Mouse (Mus musculus) c-Kit-positive CD71-positive TER-119-negative erythroid progenitor cells, embryonic 14.5 days (primary cell): ENCODE measurements around the gene BC080695.
"Not testable (repeated sequence)": the region's sequence is repeated elsewhere in the genome, so short reads cannot be mapped to it uniquely, and the experiment has no call there.

Source experiments
- DNase-seq: peaks from one replicate; pipeline ENCODE4 v3.0.0-alpha.2; 2013; ENCODE audit warnings: low read depth

The BC080695 gene

GRCm38 (mm10) chr4:143551400-143551799, at the start of gene BC080695, which contains the start of gene Gm13057:
Gene BC080695 (plus strand): TSS chr4:143551700.
Gene Gm13057 (plus strand): TSS chr4:143551709.
- DNase-seq: not testable (repeated sequence)

GRCm38 (mm10) chr4:143511043-143511442, 40.5 kb upstream of the BC080695 start, which contains the start of gene Gm13043:
Gene Gm13043 (plus strand): TSS chr4:143511343.
- no peak for DNase-seq

GRCm38 (mm10) chr4:143535654-143536053, 15.8 kb upstream of the BC080695 start, which contains the start of gene Gm13040:
Gene Gm13040 (plus strand): TSS chr4:143535954.
- DNase-seq: not testable (repeated sequence)

DNA sequence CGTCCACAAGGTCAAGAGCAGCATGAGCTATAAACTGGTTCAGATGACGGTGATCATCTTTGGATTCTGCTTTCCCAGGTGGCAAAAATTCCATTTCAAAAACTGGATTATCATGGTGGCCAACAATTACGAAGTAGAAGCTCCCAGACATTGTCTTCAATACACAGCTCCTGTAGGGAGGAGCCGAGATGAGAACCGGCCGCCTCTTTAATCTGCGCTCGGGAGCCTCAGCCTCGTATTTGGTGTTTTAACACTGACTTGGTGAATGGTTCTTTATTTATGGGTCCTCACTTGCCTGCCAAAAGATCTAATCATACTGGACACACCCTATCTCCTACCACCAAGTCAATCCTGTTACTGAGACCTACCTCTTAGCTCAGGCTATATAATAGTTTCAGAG, 60.4 kb downstream of the BC080695 start:
- not testable (repeated sequence) for DNase-seq

DNA sequence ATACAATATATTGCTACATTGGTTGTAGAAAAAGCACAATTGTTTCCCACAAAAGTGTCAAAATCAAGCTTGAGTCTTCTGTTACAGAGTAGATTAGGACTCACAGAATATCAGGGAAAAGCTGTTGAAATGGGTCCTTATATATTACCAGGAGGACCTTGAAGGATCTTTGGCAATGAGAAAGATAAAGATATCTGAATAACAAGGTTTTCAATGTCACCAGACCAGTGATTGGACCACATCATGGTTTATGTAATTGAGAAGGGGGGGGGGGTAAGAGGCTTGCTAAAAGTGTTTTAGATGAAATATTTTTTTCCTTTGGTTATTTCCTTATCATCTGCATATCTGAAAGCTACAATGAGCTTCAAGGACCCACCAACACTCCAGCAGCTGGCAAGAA, 63.2 kb downstream of the BC080695 start, which contains the start of gene Gm13083:
Gene Gm13083 (plus strand): TSS at position 301 of the 400 bp plus-strand sequence.
- not testable (repeated sequence) for DNase-seq

- DNase-seq: not testable (repeated sequence)
These were observed 66.6 kb downstream of the BC080695 start for GRCm38 (mm10) chr4:143618101-143618500.
